Mouse (Mus musculus): Measurements from ENCODE around the gene Slpi.

DNA sequence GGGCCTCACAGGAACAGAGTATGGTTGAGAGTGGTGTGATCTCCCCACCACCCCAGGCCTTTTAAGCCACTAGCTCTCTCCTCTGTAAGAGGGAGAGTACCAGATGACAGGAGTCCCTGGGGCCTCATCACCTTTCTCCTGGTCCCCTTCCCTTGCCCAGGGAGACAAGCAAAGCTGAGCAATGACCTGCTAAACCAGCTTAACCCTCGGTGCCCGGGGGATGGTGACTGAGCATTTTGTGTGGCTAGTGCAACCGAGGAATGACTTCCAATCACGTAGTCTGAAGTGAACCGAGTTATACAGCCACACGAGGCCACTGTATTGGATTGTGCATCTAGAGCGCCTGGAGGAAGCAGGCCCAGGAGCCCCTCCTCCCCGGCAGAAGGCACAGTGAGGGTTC, 35.5 kb upstream of the Slpi start:
- TF ChIP-seq CTCF (IDR thresholded peaks at IDR 0.05; ENCODE audit: borderline replicate concordance, insufficient read depth, low read length) (no peak), POLR2A (IDR thresholded peaks at IDR 0.05; ENCODE audit: low read depth, low read length) (no peak)

All from embryonic fibroblast, embryonic 13.5 days (primary cell).